Mouse (Mus musculus): ENCODE results near the gene Mut.
A peak's percentile ranks its signal among the peaks of the same experiment; 100 is the strongest.

Mut gene

DNA sequence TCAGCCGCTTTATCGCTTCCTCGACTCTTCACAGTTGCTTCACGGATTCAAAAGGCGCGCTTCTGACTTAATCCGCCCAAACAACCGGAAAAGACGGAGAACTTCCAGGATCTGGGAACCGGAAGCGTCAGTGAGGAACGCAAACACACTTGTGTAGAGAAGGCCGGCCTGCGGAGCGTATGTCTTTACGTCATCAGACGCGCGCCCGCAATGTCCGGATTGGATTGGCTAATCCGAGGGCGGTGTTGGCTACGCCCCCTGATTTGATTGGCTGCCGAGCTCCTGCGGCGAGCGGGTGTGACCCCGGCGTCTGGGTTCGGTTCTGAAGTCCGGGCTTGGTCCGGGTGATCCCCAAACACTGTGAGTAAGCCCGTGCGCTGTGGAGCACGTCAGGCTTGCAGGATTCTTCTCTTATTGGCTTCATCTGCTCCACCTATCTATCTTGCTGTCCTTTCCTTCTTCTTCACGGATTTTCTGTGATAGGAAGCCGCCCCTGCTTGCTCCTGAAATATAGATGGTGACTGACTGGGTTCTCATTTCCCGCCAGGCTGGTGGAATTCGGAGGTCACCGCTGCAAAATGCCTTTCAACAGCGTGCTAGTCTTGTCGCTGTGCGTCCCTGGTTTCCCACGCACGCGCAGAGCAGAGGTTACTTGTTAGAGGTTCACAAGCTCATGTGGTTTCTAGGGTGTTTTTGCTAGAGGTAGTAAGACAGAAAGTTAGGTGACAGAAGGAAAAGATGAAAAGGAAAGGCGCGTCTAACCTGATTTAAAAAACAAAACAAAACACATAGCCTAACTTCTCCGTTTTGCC, at the start of gene Mut, which contains the start of gene Cenpq:
Gene Mut, plus strand, starts transcription at position 266 of the 812 bp plus-strand sequence.
Gene Cenpq, minus strand, starts transcription at position 628 of the 812 bp plus-strand sequence.
- DNase-seq (ENCODE audit: low spot score) = peak; percentile 96

DNA sequence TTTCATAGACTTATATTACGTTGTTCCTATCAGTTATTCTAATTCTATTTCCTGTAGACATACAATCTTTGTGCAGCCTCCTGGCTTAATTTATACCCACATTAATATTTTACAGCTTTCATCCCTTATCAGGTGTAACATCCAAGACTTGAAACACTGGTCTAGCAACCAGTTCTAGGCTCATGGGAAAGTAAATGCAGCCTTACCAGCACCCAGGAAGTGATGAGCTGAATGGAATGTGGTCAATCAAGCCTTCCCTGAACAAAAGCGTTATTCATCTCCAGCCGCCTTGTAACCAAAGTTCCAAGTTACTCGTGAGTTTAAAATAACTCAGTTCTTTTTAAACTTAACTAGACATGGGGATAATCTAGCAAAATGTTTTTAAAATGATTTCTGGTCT, 49.3 kb upstream of the Mut start:
- no peak for DNase-seq (ENCODE audit: low spot score)

DNA sequence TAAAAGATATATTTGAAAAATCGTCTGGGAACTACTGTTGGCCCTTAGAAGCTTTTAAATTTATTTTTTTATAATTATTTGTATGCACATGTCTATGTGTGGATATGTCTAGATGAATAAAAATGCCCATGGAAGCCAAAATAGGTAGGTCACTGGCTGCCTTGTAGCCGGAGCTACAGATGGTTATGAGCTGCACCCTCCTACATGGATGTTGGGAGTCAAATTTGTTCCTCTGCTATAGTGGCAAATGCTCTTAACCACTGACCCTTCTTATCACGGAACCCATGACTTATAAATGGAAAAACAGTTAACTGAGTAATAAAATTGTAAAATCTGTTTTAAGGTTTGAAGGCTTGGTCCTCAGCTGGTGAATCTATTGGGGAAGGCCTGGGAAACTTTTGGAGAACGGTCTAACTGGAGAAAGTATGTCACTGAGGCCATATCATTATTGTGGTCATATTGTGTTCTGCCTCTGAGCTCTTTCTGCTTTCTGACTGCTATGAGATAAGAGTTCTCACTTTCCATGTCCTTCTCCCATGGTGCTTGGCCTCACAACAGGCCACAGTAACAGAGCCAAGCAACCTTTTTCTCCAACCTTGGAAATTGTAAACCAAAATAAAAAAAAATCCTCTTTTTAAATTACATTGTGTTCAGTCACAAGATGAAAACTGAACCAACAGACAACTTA, 46.5 kb upstream of the Mut start:
- no peak for DNase-seq (ENCODE audit: low spot score)

DNA sequence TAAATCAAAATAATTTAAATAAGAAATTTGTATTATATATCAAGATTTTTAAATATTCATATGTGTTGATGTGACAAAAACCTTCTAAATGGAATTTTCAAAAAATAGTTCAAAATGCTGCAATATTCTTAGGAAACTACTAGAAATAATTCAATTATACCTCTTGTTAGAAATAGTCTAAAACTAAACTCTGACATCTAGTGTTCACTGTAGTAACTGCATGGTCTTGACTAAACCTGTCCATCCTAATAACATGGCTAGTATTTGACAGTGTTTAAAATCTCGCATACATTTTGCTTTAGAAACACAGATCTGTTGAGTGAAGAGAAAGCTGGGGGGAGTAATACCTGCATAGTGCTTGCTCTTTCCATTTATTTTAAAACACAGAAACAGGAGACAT, 37.6 kb upstream of the Mut start:
- no peak for DNase-seq (ENCODE audit: low spot score)

DNA sequence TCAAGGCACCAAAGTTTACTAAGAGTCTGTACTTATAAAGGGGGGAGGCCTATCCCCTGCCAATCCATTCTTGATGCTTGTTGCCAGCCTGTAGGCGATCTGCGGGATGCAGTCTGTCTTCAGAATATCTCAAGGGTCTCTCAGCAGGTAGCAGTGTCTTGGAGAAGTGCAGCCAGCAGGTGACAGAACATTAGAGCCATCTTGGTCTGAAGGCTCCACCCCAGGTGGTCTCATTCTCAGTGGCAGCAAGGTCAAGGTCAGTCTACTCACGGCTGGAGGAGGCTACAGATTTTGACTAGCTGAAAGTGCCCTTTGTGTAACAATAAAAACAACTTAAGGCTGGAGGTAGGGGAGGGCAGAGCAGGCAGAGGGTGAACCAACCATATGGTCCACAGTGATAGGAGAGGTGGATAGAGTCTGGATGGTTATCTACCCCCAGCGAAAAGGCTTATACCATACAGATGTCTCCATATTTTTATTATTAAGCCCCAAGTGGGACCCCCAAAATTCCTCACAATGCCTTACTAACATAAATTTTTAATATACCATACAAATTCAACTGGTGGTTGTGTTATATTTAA, 34.6 kb upstream of the Mut start:
- no peak for DNase-seq (ENCODE audit: low spot score)

DNA sequence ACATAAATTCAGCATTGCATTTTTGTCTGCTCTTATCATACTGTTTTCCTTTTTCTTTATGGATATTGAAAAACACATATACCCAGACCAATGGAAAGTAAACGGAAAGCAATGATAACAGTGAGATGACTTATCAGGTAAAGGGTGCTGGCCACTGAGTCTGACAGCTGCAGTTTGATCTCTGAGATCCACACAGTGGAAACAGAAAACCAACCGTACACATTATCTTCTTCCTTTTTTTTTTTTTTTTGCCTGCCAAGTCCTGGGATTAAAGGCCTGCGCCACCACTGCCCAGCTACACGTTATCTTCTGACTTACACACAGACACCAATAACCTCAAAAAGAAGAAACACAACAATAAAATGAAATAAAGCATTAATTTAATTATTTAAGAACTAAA, 31.1 kb upstream of the Mut start:
- DNase-seq (ENCODE audit: low spot score) = no peak

DNA sequence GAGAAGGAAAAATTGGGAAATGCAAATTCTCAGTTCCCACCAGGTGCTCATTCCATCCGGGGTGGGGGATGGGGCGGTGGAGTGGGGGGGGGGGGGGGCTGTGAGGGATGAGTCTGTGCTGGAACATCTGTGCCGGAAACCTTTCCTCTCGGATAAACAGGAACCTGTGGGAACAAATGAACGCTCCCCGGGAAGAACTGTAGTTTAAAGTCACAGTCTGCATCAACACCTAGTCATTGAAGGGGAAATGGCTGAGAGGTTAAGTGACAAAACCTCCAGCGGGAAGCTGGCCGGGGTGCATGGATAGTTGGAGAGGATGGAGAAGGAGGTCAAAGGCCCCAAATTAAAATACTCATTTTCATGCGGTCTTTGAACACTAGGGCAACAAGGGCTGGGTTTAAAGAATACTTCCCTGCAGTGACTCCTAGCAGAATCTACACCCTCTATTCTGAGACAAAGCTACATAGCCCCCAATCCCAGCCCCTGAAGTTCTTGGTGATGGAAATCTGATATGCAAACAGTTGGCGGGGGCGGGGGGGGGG, 30.4 kb upstream of the Mut start:
- DNase-seq (ENCODE audit: low spot score) = no peak

DNA sequence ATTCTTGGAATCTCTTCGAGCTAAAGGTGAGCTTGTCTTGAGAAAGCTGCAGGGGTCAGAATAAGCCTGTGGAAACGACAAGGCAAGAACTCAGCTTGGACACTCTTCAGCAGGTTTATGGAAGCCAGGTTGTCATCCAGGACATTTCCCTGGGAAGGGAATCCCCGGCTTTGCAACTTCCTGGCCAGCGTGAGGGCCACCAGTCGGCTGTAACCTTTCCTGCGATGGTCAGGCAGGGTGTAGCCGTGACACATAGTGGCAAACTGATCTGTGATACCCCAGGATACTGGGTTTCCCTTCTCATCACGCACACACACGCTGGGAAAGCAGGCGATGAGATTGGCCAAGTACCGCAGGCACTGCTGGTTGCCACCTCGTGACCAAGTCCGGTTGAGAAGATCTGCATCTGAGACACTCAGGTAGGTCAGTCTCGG, 29.7 kb upstream of the Mut start:
- no peak for DNase-seq (ENCODE audit: low spot score)

DNA sequence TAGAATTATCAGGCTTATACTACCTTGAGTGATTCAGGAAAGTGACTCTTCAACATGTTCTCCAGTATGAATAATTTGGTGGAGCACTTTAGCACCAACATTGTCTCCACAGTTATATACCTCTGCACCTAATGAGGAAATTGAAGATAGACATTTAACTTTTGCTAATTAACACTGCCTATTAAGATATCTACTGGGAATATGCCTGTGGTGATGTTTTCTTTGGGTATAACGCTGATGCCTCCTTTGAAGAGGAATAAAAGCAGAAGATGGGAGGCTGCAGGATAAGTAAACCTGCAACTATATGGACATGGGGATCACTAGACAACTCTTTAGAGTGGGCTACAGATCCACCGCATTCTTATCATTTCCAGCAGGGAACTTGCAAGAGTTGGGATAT, 20.2 kb upstream of the Mut start, which contains the start of gene Glyatl3:
Gene Glyatl3, minus strand, starts transcription at position 101 of the 400 bp plus-strand sequence.
- DNase-seq (ENCODE audit: low spot score) = no peak

DNA sequence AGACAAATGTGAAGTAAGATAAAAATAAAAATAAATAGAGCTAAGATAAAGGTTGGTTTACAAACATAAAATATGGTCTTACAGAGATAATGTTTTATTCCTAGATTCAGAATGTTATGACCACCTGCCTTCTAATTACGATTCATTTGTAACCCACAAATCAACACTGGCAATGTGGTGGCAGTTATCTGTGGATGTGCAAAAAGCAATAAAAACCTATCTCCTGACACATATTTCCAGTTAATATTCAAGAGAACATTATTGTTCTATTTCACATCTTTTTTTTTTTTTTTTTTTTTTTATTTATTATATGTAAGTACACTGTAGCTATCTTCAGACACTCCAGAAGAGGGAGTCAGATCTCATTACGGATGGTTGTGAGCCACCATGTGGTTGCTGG, 19.0 kb upstream of the Mut start:
- DNase-seq (ENCODE audit: low spot score) = no peak

DNA sequence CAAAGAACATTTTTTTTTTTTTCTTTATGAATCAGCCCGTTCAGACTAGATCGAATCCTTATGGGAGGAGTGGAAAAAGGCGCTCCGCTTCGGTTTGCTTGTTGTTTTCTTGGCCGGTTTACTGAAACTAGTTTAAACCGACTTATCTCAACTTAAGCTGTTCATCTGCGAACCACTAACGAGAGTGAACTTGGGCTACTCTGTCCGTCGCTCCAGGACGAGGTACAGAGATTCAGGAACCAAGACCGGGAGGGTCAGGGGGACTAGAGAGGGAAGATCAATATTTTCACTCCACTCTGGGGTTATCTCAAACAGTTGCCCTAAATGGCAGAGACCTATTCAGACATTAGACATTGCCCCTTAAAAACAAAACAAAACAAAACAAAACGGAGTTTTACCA, 500 bp upstream of the Mut start:
- DNase-seq (ENCODE audit: low spot score) = peak; percentile 5

DNA sequence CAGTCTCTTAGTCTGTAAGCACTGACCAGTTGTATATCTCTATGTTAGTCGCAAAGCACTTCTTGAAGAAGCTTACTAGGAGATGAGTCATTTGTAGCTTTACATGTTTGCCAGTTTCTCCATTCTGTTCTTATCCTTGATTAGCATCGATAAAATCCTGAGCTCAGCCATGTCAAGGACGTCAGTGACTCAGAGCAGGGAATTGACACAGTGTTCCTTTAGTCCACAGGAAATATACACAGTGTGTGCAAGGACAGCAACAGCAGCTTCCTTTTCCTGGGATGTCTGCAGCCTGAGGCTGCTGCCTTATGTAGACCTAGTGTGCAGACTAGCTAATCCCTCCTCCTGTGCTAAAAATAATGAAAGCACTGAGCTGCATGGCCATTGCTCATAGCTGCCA, 14.0 kb downstream of the Mut start:
- no peak for DNase-seq (ENCODE audit: low spot score)

DNA sequence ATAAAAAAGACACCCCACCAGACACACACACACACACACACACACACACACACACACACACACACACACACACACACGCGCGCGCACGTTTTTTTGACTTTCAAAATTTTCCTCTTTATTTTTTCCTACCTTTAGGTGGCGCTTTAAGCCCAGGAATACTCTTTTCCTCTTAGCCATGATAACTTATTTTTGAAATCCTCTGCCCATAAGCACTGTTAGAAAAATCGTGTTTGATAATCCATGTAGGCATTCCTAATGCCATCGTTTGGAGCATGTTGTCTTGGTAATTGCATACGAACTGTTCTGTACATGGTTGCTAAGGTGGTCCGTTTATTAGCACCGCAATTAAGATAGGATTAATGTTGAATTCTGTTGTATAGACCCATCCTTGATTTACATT, 43.4 kb downstream of the Mut start:
- DNase-seq (ENCODE audit: low spot score) = no peak

DNA sequence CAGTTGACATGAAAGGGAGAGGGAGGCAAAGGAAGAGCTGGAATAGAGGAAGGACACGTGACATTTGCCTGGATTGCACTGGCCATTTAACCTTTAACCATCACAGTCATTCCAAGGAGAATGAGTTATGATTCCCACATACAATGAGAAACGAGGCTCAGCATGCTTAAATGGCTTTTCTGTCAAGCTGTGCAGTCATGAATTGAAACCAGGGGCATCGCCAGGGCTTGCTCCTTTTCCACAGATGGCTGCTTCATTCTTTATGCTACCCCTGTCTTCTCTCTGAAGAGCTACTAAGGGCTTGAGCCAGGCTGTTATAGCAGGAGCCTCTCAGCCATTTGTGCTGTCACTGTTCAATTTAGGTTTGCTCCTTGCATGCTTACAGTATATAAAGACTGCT, 57.6 kb downstream of the Mut start:
- no peak for DNase-seq (ENCODE audit: low spot score)
